Mouse (Mus musculus): ENCODE data around the gene Msantd2. TPM values are rescaled to one million over a fixed set of nuclear protein-coding genes. Genes with fewer than 3 reads are reported as not detected.
A peak's percentile ranks its signal among the peaks of the same experiment; 100 is the strongest.

Gene Msantd2
- polyA plus RNA-seq, 1 experiment from 2014 or later, result 3.3 TPM

GRCm38 (mm10) chr9:37456481-37456910 lies 32.6 kb upstream of the Msantd2 start:
- Histone ChIP-seq H3K4me3 (ENCODE audit: low read depth, low read length) (peak overlapping the region; percentile 13; the same call in 1 of the 2 replicates), H3K9me3 (ENCODE audit: low read length) (no peaks in the 10 kb centered on the region), H3K36me3 (replicated peaks; ENCODE audit: insufficient read depth, low read length) (no peaks in the 10 kb centered on the region), H3K27ac (ENCODE audit: low read depth) (no peak overlapping the region), H3K27me3 (ENCODE audit: insufficient read depth, low read length) (peaks cover 86% of the 10 kb centered on the region), H3K9ac (replicated peaks) (no peak overlapping the region), H3K4me1 (ENCODE audit: insufficient read depth) (peaks cover 7% of the 10 kb centered on the region), H3K4me2 (ENCODE audit: low read depth, low read length) (no peak overlapping the region)
- DNase-seq, result no peak
- ATAC-seq, result no peak
- no peak for TF ChIP-seq EP300 (IDR thresholded peaks at IDR 0.05; ENCODE audit: low read depth)
- TF ChIP-seq CTCF (IDR thresholded peaks at IDR 0.05; ENCODE audit: low read depth), result no peak
- WGBS (ENCODE audit: insufficient replicate concordance), result 0% methylated on average over 19 of the region's 20 CpGs

- ATAC-seq, result no peak
- peaks cover 93% of the 10 kb centered on the region for H3K27me3 ChIP-seq (ENCODE audit: insufficient read depth, low read length)
- no peak for TF ChIP-seq CTCF (IDR thresholded peaks at IDR 0.05; ENCODE audit: low read depth)
- no peak for TF ChIP-seq EP300 (IDR thresholded peaks at IDR 0.05; ENCODE audit: low read depth)
- WGBS (ENCODE audit: insufficient replicate concordance), result 73% methylated on average over 1 of the region's 1 CpGs
- no peak overlapping the region for H3K27ac ChIP-seq (ENCODE audit: low read depth)
- no peak overlapping the region for H3K9ac ChIP-seq (replicated peaks)
- no peak overlapping the region for H3K4me2 ChIP-seq (ENCODE audit: low read depth, low read length)
- DNase-seq, result no peak
- H3K4me1 ChIP-seq (ENCODE audit: insufficient read depth), result peaks cover 7% of the 10 kb centered on the region
- H3K36me3 ChIP-seq (replicated peaks; ENCODE audit: insufficient read depth, low read length), result no peaks in the 10 kb centered on the region
- H3K4me3 ChIP-seq (ENCODE audit: low read depth, low read length), result no peak overlapping the region
- no peaks in the 10 kb centered on the region for H3K9me3 ChIP-seq (ENCODE audit: low read length)
Measured at GRCm38 (mm10) chr9:37457151-37457550, 32.0 kb upstream of the Msantd2 start.

GRCm38 (mm10) chr9:37459665-37460042 lies 29.5 kb upstream of the Msantd2 start:
- Histone ChIP-seq H3K9ac (replicated peaks) (no peak overlapping the region), H3K27ac (ENCODE audit: low read depth) (no peak overlapping the region), H3K36me3 (replicated peaks; ENCODE audit: insufficient read depth, low read length) (no peaks in the 10 kb centered on the region), H3K9me3 (ENCODE audit: low read length) (no peaks in the 10 kb centered on the region), H3K4me1 (ENCODE audit: insufficient read depth) (peaks cover 7% of the 10 kb centered on the region), H3K27me3 (ENCODE audit: insufficient read depth, low read length) (peaks cover 78% of the 10 kb centered on the region), H3K4me3 (ENCODE audit: low read depth, low read length) (0 out of 2 replicates have a peak overlapping the region, but pooled peaks have one; percentile 40), H3K4me2 (ENCODE audit: low read depth, low read length) (peak overlapping the region; percentile 62; the same call in 1 of the 2 replicates)
- under 1% methylated on average over 9 of the region's 9 CpGs for WGBS (ENCODE audit: insufficient replicate concordance)
- TF ChIP-seq CTCF (IDR thresholded peaks at IDR 0.05; ENCODE audit: low read depth), result no peak
- no peak for TF ChIP-seq EP300 (IDR thresholded peaks at IDR 0.05; ENCODE audit: low read depth)
- no peak for ATAC-seq
- no peak for DNase-seq

- peak; percentile 29 for DNase-seq
Measured at GRCm38 (mm10) chr9:37460043-37460960, 28.8 kb upstream of the Msantd2 start.

GRCm38 (mm10) chr9:37460961-37461340 lies 28.2 kb upstream of the Msantd2 start:
- no peak overlapping the region for H3K4me3 ChIP-seq (ENCODE audit: low read depth, low read length)
- H3K36me3 ChIP-seq (replicated peaks; ENCODE audit: insufficient read depth, low read length), result no peaks in the 10 kb centered on the region
- 13% methylated on average over 5 of the region's 5 CpGs for WGBS (ENCODE audit: insufficient replicate concordance)
- DNase-seq, result no peak
- peaks cover 7% of the 10 kb centered on the region for H3K4me1 ChIP-seq (ENCODE audit: insufficient read depth)
- no peak for ATAC-seq
- H3K9ac ChIP-seq (replicated peaks), result no peak overlapping the region
- TF ChIP-seq EP300 (IDR thresholded peaks at IDR 0.05; ENCODE audit: low read depth), result no peak
- H3K27ac ChIP-seq (ENCODE audit: low read depth), result no peak overlapping the region
- peak overlapping the region; percentile 62 for H3K4me2 ChIP-seq (ENCODE audit: low read depth, low read length)
- peaks cover 68% of the 10 kb centered on the region for H3K27me3 ChIP-seq (ENCODE audit: insufficient read depth, low read length)
- no peaks in the 10 kb centered on the region for H3K9me3 ChIP-seq (ENCODE audit: low read length)

More at GRCm38 (mm10) chr9:37460043-37460960, 28.8 kb upstream of the Msantd2 start:
- Histone ChIP-seq H3K36me3 (replicated peaks; ENCODE audit: insufficient read depth, low read length) (no peaks in the 10 kb centered on the region), H3K4me1 (ENCODE audit: insufficient read depth) (peaks cover 7% of the 10 kb centered on the region), H3K9me3 (ENCODE audit: low read length) (no peaks in the 10 kb centered on the region), H3K27me3 (ENCODE audit: insufficient read depth, low read length) (peaks cover 73% of the 10 kb centered on the region), H3K9ac (replicated peaks) (no peak overlapping the region), H3K4me2 (ENCODE audit: low read depth, low read length) (peak overlapping the region; percentile 62), H3K4me3 (ENCODE audit: low read depth, low read length) (peak overlapping the region; percentile 40), H3K27ac (ENCODE audit: low read depth) (no peak overlapping the region)
- no peak for ATAC-seq
- TF ChIP-seq EP300 (IDR thresholded peaks at IDR 0.05; ENCODE audit: low read depth) (no peak), CTCF (IDR thresholded peaks at IDR 0.05; ENCODE audit: low read depth) (no peak)
- WGBS (ENCODE audit: insufficient replicate concordance), result 1% methylated on average over 67 of the region's 81 CpGs

- H3K27ac ChIP-seq (ENCODE audit: low read depth), result no peak overlapping the region
- no peak overlapping the region for H3K9ac ChIP-seq (replicated peaks)
- H3K4me3 ChIP-seq (ENCODE audit: low read depth, low read length), result no peak overlapping the region
- no peaks in the 10 kb centered on the region for H3K9me3 ChIP-seq (ENCODE audit: low read length)
- no peak for ATAC-seq
- no peak overlapping the region for H3K4me2 ChIP-seq (ENCODE audit: low read depth, low read length)
- 16% methylated on average over 3 of the region's 3 CpGs for WGBS (ENCODE audit: insufficient replicate concordance)
- peaks cover 7% of the 10 kb centered on the region for H3K4me1 ChIP-seq (ENCODE audit: insufficient read depth)
- peaks cover 61% of the 10 kb centered on the region for H3K27me3 ChIP-seq (ENCODE audit: insufficient read depth, low read length)
- TF ChIP-seq EP300 (IDR thresholded peaks at IDR 0.05; ENCODE audit: low read depth), result no peak
- TF ChIP-seq CTCF (IDR thresholded peaks at IDR 0.05; ENCODE audit: low read depth), result no peak
- no peak for DNase-seq
- H3K36me3 ChIP-seq (replicated peaks; ENCODE audit: insufficient read depth, low read length), result no peaks in the 10 kb centered on the region
Measured at GRCm38 (mm10) chr9:37461571-37461970, 27.5 kb upstream of the Msantd2 start.
